Mouse (Mus musculus) left cerebral cortex, postnatal 10 days (tissue): ENCODE measurements at regions not wholly inside any gene's neighbourhood (a gene's known extent, or its start where the extent isn't known, plus 50 kb on each side); places are given as distances from the start of the nearest gene placed in this dataset.

Experiments used
- DNase-seq, 2 experiments: peaks; one replicate each; pipeline ENCODE4 v3.0.0; 2021 to 2022; ENCODE audit warnings: low spot score in 2 of 2, mixed read lengths in 1 of 2; ENCODE audit errors: extremely low spot score in 1 of 2
- intact Hi-C: fragments of 180-260 bp; cut with DNase I; formaldehyde crosslinking; loops from one replicate; pipeline ENCODE4 v1.15.1; 2025

DNA sequence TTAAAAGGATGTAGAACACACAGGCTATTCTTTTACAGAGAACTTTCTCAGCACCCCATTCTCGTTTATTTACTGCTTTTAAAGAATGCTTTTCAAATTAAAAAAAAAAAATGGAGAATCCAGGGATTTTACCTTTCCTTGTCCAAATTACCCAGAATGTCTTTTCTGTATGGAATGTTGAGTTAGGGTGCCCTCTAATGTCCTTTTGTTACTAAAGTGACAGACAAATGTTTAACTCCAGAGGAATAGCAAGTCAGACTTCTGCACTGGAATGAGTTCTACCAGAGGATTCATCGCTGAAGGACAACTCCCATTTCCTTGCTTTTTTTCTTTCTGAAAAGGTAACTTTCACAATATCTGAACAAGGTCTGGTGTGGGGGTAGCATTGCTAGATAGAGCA lies 540.9 kb upstream of the Cylc2 start:
- DNase-seq, result no peak
- intact Hi-C loops, result loop anchor here (10.0 kb wide), 1 partner anchor 991 kb away; the partner anchor contains the start of gene Ppp3r2

DNA sequence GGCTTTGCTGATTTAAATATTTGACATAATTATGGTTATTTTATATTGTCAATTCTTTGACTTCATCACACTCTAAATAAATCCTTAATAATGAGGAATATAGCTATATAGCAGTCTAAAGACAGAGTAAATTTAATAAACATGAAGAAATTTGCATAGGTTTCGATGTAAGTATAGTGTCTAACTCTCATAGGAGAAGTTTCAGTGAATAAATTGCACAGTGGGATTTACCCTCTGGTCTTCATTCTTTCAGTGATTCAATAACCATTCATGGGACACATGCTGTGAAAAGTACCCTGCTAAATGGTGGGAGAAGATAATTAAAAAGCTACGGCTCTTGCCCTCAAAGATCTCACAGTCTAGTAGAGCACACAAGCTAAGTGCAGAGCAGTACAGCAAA lies 530.5 kb upstream of the Cylc2 start:
- no peak for DNase-seq
- intact Hi-C loops, result no loop called here
